Mouse (Mus musculus): ENCODE measurements around the gene Ttc27. TPM values are rescaled to one million over a fixed set of nuclear protein-coding genes. Genes with fewer than 3 reads are reported as not detected.

The Ttc27 gene
- polyA plus RNA-seq, 1 experiment = 12.9 TPM

- no peak overlapping the region for H3ac ChIP-seq (ENCODE audit: control insufficient read depth, insufficient read length)
Observed at GRCm38 (mm10) chr17:74873756-74874155, 156.2 kb downstream of the Ttc27 start.

DNA sequence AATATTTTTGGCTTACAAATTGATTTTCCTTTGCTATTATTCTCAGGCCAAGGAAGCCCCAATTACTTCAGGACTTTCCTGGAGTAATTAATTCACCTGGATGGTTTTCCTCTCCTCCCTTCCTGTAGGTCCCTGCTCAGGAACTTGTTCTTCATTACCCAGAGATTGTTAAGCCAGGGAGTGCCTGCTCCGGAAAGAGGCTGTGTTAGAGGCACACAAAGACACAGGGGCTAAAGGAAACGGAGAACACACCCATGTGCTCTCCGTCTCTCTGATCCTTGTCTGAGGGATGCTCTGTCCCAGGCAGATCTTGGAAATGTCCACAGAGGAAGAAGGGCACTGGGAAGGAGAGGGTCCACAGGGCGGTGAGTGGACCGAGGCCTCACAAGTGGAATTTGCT lies 158.2 kb downstream of the Ttc27 start:
- no peaks in the 10 kb centered on the region for H3K36me3 ChIP-seq (ENCODE audit: control insufficient read depth, insufficient read depth)
- no peaks in the 10 kb centered on the region for H3K27me3 ChIP-seq (ENCODE audit: control insufficient read depth, insufficient read depth, insufficient read length)
- H3ac ChIP-seq (ENCODE audit: control insufficient read depth, insufficient read length) = no peak overlapping the region
- H3K4me3 ChIP-seq = no peak overlapping the region
- H3K79me2 ChIP-seq (ENCODE audit: control insufficient read depth, insufficient read depth) = no peaks in the 10 kb centered on the region
- no peak for TF ChIP-seq MYOG (IDR thresholded peaks at IDR 0.05; ENCODE audit: control insufficient read depth in 1 of 3, insufficient read depth in 1 of 3, insufficient read length in 2 of 3, low read depth in 2 of 3)
- TF ChIP-seq POLR2A (IDR thresholded peaks at IDR 0.05; ENCODE audit: insufficient read length, low read depth) = no peak
- TF ChIP-seq E2F4 (IDR thresholded peaks at IDR 0.05; ENCODE audit: insufficient read depth) = no peak
- TF ChIP-seq SRF (IDR thresholded peaks at IDR 0.05; ENCODE audit: control insufficient read depth, insufficient read length, low read depth) = no peak
- no peak for TF ChIP-seq POLR2AphosphoS2 (IDR thresholded peaks at IDR 0.05; ENCODE audit: insufficient read length, low read depth)
- TF ChIP-seq TCF12 (IDR thresholded peaks at IDR 0.05; ENCODE audit: insufficient read depth, poor library complexity, severe bottlenecking) = no peak
- TF ChIP-seq USF1 (IDR thresholded peaks at IDR 0.05; ENCODE audit: low read depth) = no peak
- TF ChIP-seq CEBPB (IDR thresholded peaks at IDR 0.05; ENCODE audit: insufficient read depth, poor library complexity, severe bottlenecking) = no peak
- TF ChIP-seq TCF3 (IDR thresholded peaks at IDR 0.05; ENCODE audit: insufficient read length, low read depth) = no peak
- no peak for TF ChIP-seq REST (IDR thresholded peaks at IDR 0.05; ENCODE audit: insufficient read depth, insufficient read length)
- no peak for TF ChIP-seq MYOD1 (IDR thresholded peaks at IDR 0.05; ENCODE audit: control insufficient read depth in 1 of 3, insufficient read length in 2 of 3, low read depth in 2 of 3)
- no peak for TF ChIP-seq MAX (IDR thresholded peaks at IDR 0.05; ENCODE audit: low read depth)
- no peak overlapping the region for H3K4me2 ChIP-seq (ENCODE audit: low read depth)

More at GRCm38 (mm10) chr17:74873756-74874155, 156.2 kb downstream of the Ttc27 start:
- no peak overlapping the region for H3K4me2 ChIP-seq (ENCODE audit: low read depth)
- H3K4me3 ChIP-seq = no peak overlapping the region
- H3K79me2 ChIP-seq (ENCODE audit: control insufficient read depth, insufficient read depth) = no peaks in the 10 kb centered on the region
- no peaks in the 10 kb centered on the region for H3K36me3 ChIP-seq (ENCODE audit: control insufficient read depth, insufficient read depth)
- TF ChIP-seq POLR2AphosphoS2 (IDR thresholded peaks at IDR 0.05; ENCODE audit: insufficient read length, low read depth) = no peak
- TF ChIP-seq USF1 (IDR thresholded peaks at IDR 0.05; ENCODE audit: low read depth) = no peak
- TF ChIP-seq E2F4 (IDR thresholded peaks at IDR 0.05; ENCODE audit: insufficient read depth) = no peak
- TF ChIP-seq TCF12 (IDR thresholded peaks at IDR 0.05; ENCODE audit: insufficient read depth, poor library complexity, severe bottlenecking) = no peak
- TF ChIP-seq MAX (IDR thresholded peaks at IDR 0.05; ENCODE audit: low read depth) = no peak
- no peak for TF ChIP-seq MYOG (IDR thresholded peaks at IDR 0.05; ENCODE audit: control insufficient read depth in 1 of 3, insufficient read depth in 1 of 3, insufficient read length in 2 of 3, low read depth in 2 of 3)
- TF ChIP-seq POLR2A (IDR thresholded peaks at IDR 0.05; ENCODE audit: insufficient read length, low read depth) = no peak
- TF ChIP-seq SRF (IDR thresholded peaks at IDR 0.05; ENCODE audit: control insufficient read depth, insufficient read length, low read depth) = no peak
- TF ChIP-seq MYOD1 (IDR thresholded peaks at IDR 0.05; ENCODE audit: control insufficient read depth in 1 of 3, insufficient read length in 2 of 3, low read depth in 2 of 3) = no peak
- H3K27me3 ChIP-seq (ENCODE audit: control insufficient read depth, insufficient read depth, insufficient read length) = no peaks in the 10 kb centered on the region

- Histone ChIP-seq H3ac (ENCODE audit: control insufficient read depth, insufficient read length) (no peak overlapping the region), H3K79me2 (ENCODE audit: control insufficient read depth, insufficient read depth) (no peaks in the 10 kb centered on the region), H3K27me3 (ENCODE audit: control insufficient read depth, insufficient read depth, insufficient read length) (no peaks in the 10 kb centered on the region), H3K4me3 (no peak overlapping the region), H3K36me3 (ENCODE audit: control insufficient read depth, insufficient read depth) (no peaks in the 10 kb centered on the region), H3K4me2 (ENCODE audit: low read depth) (no peak overlapping the region)
- no peak for TF ChIP-seq POLR2A (IDR thresholded peaks at IDR 0.05; ENCODE audit: insufficient read length, low read depth)
- TF ChIP-seq CEBPB (IDR thresholded peaks at IDR 0.05; ENCODE audit: insufficient read depth, poor library complexity, severe bottlenecking) = no peak
- no peak for TF ChIP-seq REST (IDR thresholded peaks at IDR 0.05; ENCODE audit: insufficient read depth, insufficient read length)
- no peak for TF ChIP-seq SRF (IDR thresholded peaks at IDR 0.05; ENCODE audit: control insufficient read depth, insufficient read length, low read depth)
- no peak for TF ChIP-seq TCF12 (IDR thresholded peaks at IDR 0.05; ENCODE audit: insufficient read depth, poor library complexity, severe bottlenecking)
- TF ChIP-seq MYOG (IDR thresholded peaks at IDR 0.05; ENCODE audit: control insufficient read depth in 1 of 3, insufficient read depth in 1 of 3, insufficient read length in 2 of 3, low read depth in 2 of 3) = no peak
Observed at GRCm38 (mm10) chr17:74876954-74877353, 159.4 kb downstream of the Ttc27 start.

DNA sequence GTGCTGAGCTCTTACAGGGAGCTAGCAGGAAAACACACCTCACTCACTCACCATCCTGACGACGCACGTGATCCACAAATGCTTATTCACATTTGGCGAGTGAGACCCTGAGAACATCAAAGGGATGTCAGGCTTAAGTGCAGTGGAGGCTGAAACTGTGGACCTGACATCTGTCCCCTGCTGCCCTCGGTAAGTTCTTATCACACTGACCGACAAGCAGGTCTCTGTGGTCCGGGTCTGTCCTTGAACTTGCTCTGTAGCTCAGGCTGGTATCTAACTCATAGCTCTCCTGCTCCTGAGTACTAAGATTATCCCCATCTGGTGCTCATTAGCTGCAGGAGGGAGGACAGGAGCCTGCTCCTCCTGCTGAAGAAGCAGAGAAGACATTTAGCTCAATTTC lies 162.2 kb downstream of the Ttc27 start:
- Histone ChIP-seq H3K4me3 (no peak overlapping the region), H3K79me2 (ENCODE audit: control insufficient read depth, insufficient read depth) (no peaks in the 10 kb centered on the region), H3K4me2 (ENCODE audit: low read depth) (no peak overlapping the region)

More for the DNA sequence above, 162.2 kb downstream of the Ttc27 start:
- no peak overlapping the region for H3ac ChIP-seq (ENCODE audit: control insufficient read depth, insufficient read length)
- H3K36me3 ChIP-seq (ENCODE audit: control insufficient read depth, insufficient read depth) = no peaks in the 10 kb centered on the region
- H3K27me3 ChIP-seq (ENCODE audit: control insufficient read depth, insufficient read depth, insufficient read length) = no peaks in the 10 kb centered on the region
- TF ChIP-seq MAX (IDR thresholded peaks at IDR 0.05; ENCODE audit: low read depth) (no peak), MYOD1 (IDR thresholded peaks at IDR 0.05; ENCODE audit: control insufficient read depth in 1 of 3, insufficient read length in 2 of 3, low read depth in 2 of 3) (no peak), CEBPB (IDR thresholded peaks at IDR 0.05; ENCODE audit: insufficient read depth, poor library complexity, severe bottlenecking) (no peak), REST (IDR thresholded peaks at IDR 0.05; ENCODE audit: insufficient read depth, insufficient read length) (no peak), POLR2AphosphoS2 (IDR thresholded peaks at IDR 0.05; ENCODE audit: insufficient read length, low read depth) (no peak), TCF12 (IDR thresholded peaks at IDR 0.05; ENCODE audit: insufficient read depth, poor library complexity, severe bottlenecking) (no peak), USF1 (IDR thresholded peaks at IDR 0.05; ENCODE audit: low read depth) (no peak), TCF3 (IDR thresholded peaks at IDR 0.05; ENCODE audit: insufficient read length, low read depth) (no peak), SRF (IDR thresholded peaks at IDR 0.05; ENCODE audit: control insufficient read depth, insufficient read length, low read depth) (no peak), MYOG (IDR thresholded peaks at IDR 0.05; ENCODE audit: control insufficient read depth in 1 of 3, insufficient read depth in 1 of 3, insufficient read length in 2 of 3, low read depth in 2 of 3) (no peak), POLR2A (IDR thresholded peaks at IDR 0.05; ENCODE audit: insufficient read length, low read depth) (no peak), E2F4 (IDR thresholded peaks at IDR 0.05; ENCODE audit: insufficient read depth) (no peak)
